ENCODE assay signal across 16 mouse cellular contexts in the genomic region with DNA sequence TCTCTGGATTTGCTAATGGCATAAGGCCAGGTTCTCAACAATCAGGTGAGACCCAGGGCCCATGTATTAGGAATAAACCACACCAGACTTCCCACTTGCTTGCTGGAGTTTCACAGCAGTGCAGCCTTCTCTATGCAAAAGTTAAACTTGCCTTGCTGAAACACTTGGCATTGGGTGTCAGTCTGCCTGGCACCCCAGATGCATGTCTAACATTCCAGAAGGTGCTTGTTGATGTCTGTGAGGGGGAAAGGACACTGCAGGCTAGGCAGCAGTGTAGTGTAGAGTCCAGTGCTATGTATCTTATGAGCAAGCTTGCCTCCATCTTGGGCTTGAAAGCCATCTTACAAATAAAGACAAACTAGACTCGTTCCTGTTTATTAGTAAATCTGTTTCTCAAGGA. TPM values are rescaled to one million over a fixed set of nuclear protein-coding genes. Genes with fewer than 3 reads are reported as not detected.
"Had no signal": no experiment of that assay in that cellular context is flagged by ENCODE, and none has a peak within 500 bp of the region (broad histone marks: within the 10 kb centered on the region; RNA-seq: fewer than 3 reads in every experiment).

No protein-coding gene starts in this region.

- DNase-seq: kidney, adult 18-20 months; kidney, postnatal 10 days; kidney, postnatal 4 days; lung, embryonic 14.5 days; lung, postnatal 14 days; spleen, adult 18-20 months; thymus, postnatal 4 days had no signal

- H3K4me1 ChIP-seq: liver, embryonic 15.5 days; midbrain, embryonic 15.5 days; neural tube, embryonic 12.5 days had no signal

- H3K27me3 ChIP-seq: liver, embryonic 15.5 days; midbrain, embryonic 15.5 days; neural tube, embryonic 12.5 days had no signal

- H3K27ac ChIP-seq: layer of hippocampus, adult 2 months; limb, embryonic 10.5 days; liver, embryonic 15.5 days; midbrain, embryonic 15.5 days; neural tube, embryonic 12.5 days had no signal

- H3K9ac ChIP-seq: liver, embryonic 15.5 days; lung, embryonic 14.5 days; midbrain, embryonic 15.5 days; neural tube, embryonic 12.5 days had no signal

- H3K4me3 ChIP-seq: layer of hippocampus, adult 2 months; limb, embryonic 10.5 days; liver, embryonic 15.5 days; midbrain, embryonic 15.5 days; neural tube, embryonic 12.5 days had no signal

- H3K36me3 ChIP-seq: midbrain, embryonic 15.5 days had no signal

RNA-seq across cellular contexts. Expression of a gene that starts 6.5 kb away (rescaled TPM):
- total RNA-seq: layer of hippocampus, postnatal 10 days; monocyte, adult 5-6 weeks had no signal
- polyA plus RNA-seq: kidney, embryonic 14.5 days; liver, embryonic 11.5 days; liver, embryonic 15.5 days had no signal
